Mouse (Mus musculus) liver, embryonic 11.5 days (tissue): ENCODE data around the gene Pold2. TPM values are rescaled to one million over a fixed set of nuclear protein-coding genes. Genes with fewer than 3 reads are reported as not detected.
A peak's percentile ranks its signal among the peaks of the same experiment; 100 is the strongest.

Source experiments
- ATAC-seq: fragments of 200-750 bp; cut with Nextera tagmentation; replicated peaks from 2 replicates; pipeline ENCODE4 v1.8.0; 2017; ENCODE audit warnings: moderate number of reproducible peaks, mild to moderate bottlenecking, moderate TSS enrichment, moderate library complexity; ENCODE audit not compliant: low FRiP score
- DNase-seq: peaks from one replicate; pipeline ENCODE4 v3.0.0-alpha.2; 2017; ENCODE audit warnings: low spot score
- H3K27ac ChIP-seq: fragments of 300-500 bp; sonication (generic); 2 replicates; pipeline ENCODE4 v1.5.1; 2014; ENCODE audit warnings: mild to moderate bottlenecking, low read depth, low read length, control low read depth
- H3K27me3 ChIP-seq: fragments of 300-500 bp; sonication (generic); replicated peaks from 2 replicates; pipeline ENCODE4 v1.6.1; 2014; ENCODE audit warnings: low read length, mixed read lengths; ENCODE audit not compliant: control insufficient read depth, insufficient read depth
- H3K36me3 ChIP-seq: fragments of 300-500 bp; sonication (generic); 2 replicates; pipeline ENCODE4 v1.6.1; 2014; ENCODE audit warnings: mild to moderate bottlenecking, low read length, moderate library complexity, mixed read lengths; ENCODE audit not compliant: control insufficient read depth, insufficient read depth
- H3K4me1 ChIP-seq: fragments of 300-500 bp; sonication (generic); replicated peaks from 2 replicates; pipeline ENCODE4 v1.6.1; 2014; ENCODE audit warnings: low read length, mixed read lengths; ENCODE audit not compliant: control insufficient read depth, insufficient read depth
- H3K4me2 ChIP-seq: fragments of 300-500 bp; sonication (generic); 2 replicates; pipeline ENCODE4 v1.6.1; 2014; ENCODE audit warnings: mild to moderate bottlenecking, control low read depth, moderate library complexity
- H3K4me3 ChIP-seq: fragments of 300-500 bp; sonication (generic); 2 replicates; pipeline ENCODE4 v1.5.1; 2014; ENCODE audit warnings: low read depth, low read length, control low read depth
- H3K9ac ChIP-seq: fragments of 300-500 bp; sonication (generic); 2 replicates; pipeline ENCODE4 v1.6.1; 2014; ENCODE audit warnings: low read depth, low read length, control low read depth
- H3K9me3 ChIP-seq: fragments of 300-500 bp; sonication (generic); 2 replicates; pipeline ENCODE4 v1.6.1; 2016; ENCODE audit warnings: low read length, inconsistent platforms, mixed read lengths; ENCODE audit not compliant: control insufficient read depth
- WGBS: fragments of 180-500 bp; shearing (Covaris S2); extraction: QIAGEN DNeasy Blood & Tissue Kit; methylation state at CpG from one replicate; pipeline ENCODE4 v1.1.7; 2014; 5-methylcytosine and 5-hydroxymethylcytosine counted together
- polyA plus RNA-seq: library from polyadenylated mRNA; unstranded; fragments of >200 nt; fragmentation: Nextera tagmentation; extraction: Ambion mirVana; gene quantifications from 2 replicates; pipeline ENCODE4 v1.2.1, GENCODE M21; 2014

Gene Pold2
- polyA plus RNA-seq, 1 experiment from 2014 or later: 151 TPM

GRCm38 (mm10) chr11:5850452-5850851, 27.6 kb downstream of the Pold2 start:
- no peak overlapping the region for H3K4me3 ChIP-seq
- H3K4me1 ChIP-seq: no peaks in the 10 kb centered on the region
- H3K9ac ChIP-seq: no peak overlapping the region
- H3K27ac ChIP-seq: no peak overlapping the region
- no peak for ATAC-seq
- DNase-seq: no peak
- H3K4me2 ChIP-seq: no peak overlapping the region
- no peaks in the 10 kb centered on the region for H3K9me3 ChIP-seq
- no peaks in the 10 kb centered on the region for H3K36me3 ChIP-seq
- WGBS: 62% methylated on average over 5 of the region's 5 CpGs
- no peaks in the 10 kb centered on the region for H3K27me3 ChIP-seq

GRCm38 (mm10) chr11:5849316-5849715, 28.8 kb downstream of the Pold2 start:
- Histone ChIP-seq H3K9me3 (no peaks in the 10 kb centered on the region), H3K27me3 (no peaks in the 10 kb centered on the region), H3K4me2 (no peak overlapping the region), H3K27ac (no peak overlapping the region), H3K4me1 (no peaks in the 10 kb centered on the region), H3K9ac (no peak overlapping the region), H3K36me3 (no peaks in the 10 kb centered on the region), H3K4me3 (no peak overlapping the region)
- WGBS: 58% methylated on average over 2 of the region's 2 CpGs
- ATAC-seq (no peak), DNase-seq (no peak)

GRCm38 (mm10) chr11:5848741-5849140, 29.4 kb downstream of the Pold2 start:
- ATAC-seq (no peak), DNase-seq (no peak)
- Histone ChIP-seq H3K9ac (no peak overlapping the region), H3K9me3 (no peaks in the 10 kb centered on the region), H3K4me2 (no peak overlapping the region), H3K27me3 (no peaks in the 10 kb centered on the region), H3K27ac (no peak overlapping the region), H3K36me3 (no peaks in the 10 kb centered on the region), H3K4me1 (no peaks in the 10 kb centered on the region), H3K4me3 (no peak overlapping the region)
- 63% methylated on average over 6 of the region's 6 CpGs for WGBS

GRCm38 (mm10) chr11:5846639-5847345, 31.3 kb downstream of the Pold2 start:
- Histone ChIP-seq H3K4me3 (no peak overlapping the region), H3K4me2 (no peak overlapping the region), H3K9me3 (no peaks in the 10 kb centered on the region), H3K27ac (peak overlapping the region; percentile 9; the same call in 1 of the 2 replicates), H3K9ac (no peak overlapping the region), H3K36me3 (no peaks in the 10 kb centered on the region), H3K4me1 (no peaks in the 10 kb centered on the region), H3K27me3 (no peaks in the 10 kb centered on the region)
- DNase-seq (no peak), ATAC-seq (no peak)
- whole genome bisulfite sequencing: 59% methylated on average over 7 of the region's 7 CpGs

- DNase-seq (no peak), ATAC-seq (no peak)
- Histone ChIP-seq H3K27me3 (no peaks in the 10 kb centered on the region), H3K27ac (no peak overlapping the region), H3K4me3 (no peak overlapping the region), H3K4me1 (no peaks in the 10 kb centered on the region), H3K9ac (no peak overlapping the region), H3K36me3 (no peaks in the 10 kb centered on the region), H3K9me3 (no peaks in the 10 kb centered on the region), H3K4me2 (no peak overlapping the region)
- WGBS: 84% methylated on average over 3 of the region's 3 CpGs
These were observed 35.0 kb downstream of the Pold2 start for GRCm38 (mm10) chr11:5843131-5843530.

- H3K27ac ChIP-seq: no peak overlapping the region
- WGBS: 97% methylated on average over 2 of the region's 2 CpGs
- no peak overlapping the region for H3K4me3 ChIP-seq
- no peak for DNase-seq
- no peaks in the 10 kb centered on the region for H3K27me3 ChIP-seq
- no peak overlapping the region for H3K4me2 ChIP-seq
- no peak for ATAC-seq
- H3K36me3 ChIP-seq: no peaks in the 10 kb centered on the region
- no peak overlapping the region for H3K9ac ChIP-seq
- H3K4me1 ChIP-seq: peaks cover 6% of the 10 kb centered on the region
- no peaks in the 10 kb centered on the region for H3K9me3 ChIP-seq
These were observed 36.3 kb downstream of the Pold2 start for GRCm38 (mm10) chr11:5841751-5842150.

- 82% methylated on average over 7 of the region's 7 CpGs for WGBS
These were observed 37.7 kb downstream of the Pold2 start for GRCm38 (mm10) chr11:5840346-5840745.

GRCm38 (mm10) chr11:5837251-5838246, 40.5 kb downstream of the Pold2 start, which contains the start of gene Polm:
Gene Polm, minus strand, starts transcription at chr11:5838016.
- peak; percentile 90 for DNase-seq
- peak; percentile 96 for ATAC-seq
- peak within 1 kb of the TSS; percentile 49 for H3K27ac ChIP-seq
- no peaks in the 10 kb centered on the region for H3K9me3 ChIP-seq
- 1% methylated on average over 63 of the region's 63 CpGs for WGBS
- H3K36me3 ChIP-seq: peaks cover 4% of the 10 kb centered on the region; the same call in 1 of the 2 replicates
- H3K4me3 ChIP-seq: peak within 1 kb of the TSS; percentile 87
- peak within 1 kb of the TSS; percentile 84 for H3K9ac ChIP-seq
- H3K4me1 ChIP-seq: peaks cover 10% of the 10 kb centered on the region
- no peaks in the 10 kb centered on the region for H3K27me3 ChIP-seq
- H3K4me2 ChIP-seq: peak within 1 kb of the TSS; percentile 93

More at GRCm38 (mm10) chr11:5840346-5840745, 37.7 kb downstream of the Pold2 start:
- no peak overlapping the region for H3K4me3 ChIP-seq
- no peaks in the 10 kb centered on the region; the same call in 1 of the 2 replicates for H3K36me3 ChIP-seq
- ATAC-seq: no peak
- no peaks in the 10 kb centered on the region for H3K27me3 ChIP-seq
- no peak overlapping the region for H3K4me2 ChIP-seq
- H3K9ac ChIP-seq: no peak overlapping the region
- H3K27ac ChIP-seq: no peak overlapping the region
- no peaks in the 10 kb centered on the region for H3K9me3 ChIP-seq
- no peak for DNase-seq
- peaks cover 10% of the 10 kb centered on the region for H3K4me1 ChIP-seq
